Mouse (Mus musculus) neutrophil, adult 5-6 weeks (primary cell): ENCODE data around the gene Tceanc. TPM values are rescaled to one million over a fixed set of nuclear protein-coding genes. Genes with fewer than 3 reads are reported as not detected.

Source experiments
- ATAC-seq: fragments of 151-379, 151-347 bp; 2 replicates; pipeline ENCODE4 v1.8.0; 2017; ENCODE audit warnings: mild to moderate bottlenecking, moderate TSS enrichment; ENCODE audit not compliant: insufficient number of reproducible peaks, poor library complexity, low FRiP score, severe bottlenecking; ENCODE audit errors: extremely low read depth
- total RNA-seq: library from RNA; stranded (forward); fragments of 200-1000 nt; gene quantifications from 2 replicates; pipeline ENCODE4 v1.2.3, GENCODE M21; 2017

Gene Tceanc
- total RNA-seq, 1 experiment from 2014 or later, result 10.2 TPM

GRCm38 (mm10) chrX:166499496-166500190, 18.7 kb downstream of the Tceanc start:
- no peak for ATAC-seq

- no peak for ATAC-seq
These were observed 20.6 kb downstream of the Tceanc start for GRCm38 (mm10) chrX:166497771-166498170.

- ATAC-seq, result no peak
These were observed 23.3 kb downstream of the Tceanc start for GRCm38 (mm10) chrX:166495052-166495451.

- peak; percentile 99 for ATAC-seq
These were observed 38.9 kb downstream of the Tceanc start, which contains the start of gene Rab9 for GRCm38 (mm10) chrX:166479365-166479983. Rab9 (minus strand) TSS chrX:166479867.

- ATAC-seq, result 0 out of 2 replicates have a peak, but pooled peaks have one; percentile 23
These were observed 39.6 kb downstream of the Tceanc start for GRCm38 (mm10) chrX:166478631-166479364.

GRCm38 (mm10) chrX:166477393-166477792, 41.0 kb downstream of the Tceanc start:
- ATAC-seq, result no peak

GRCm38 (mm10) chrX:166472612-166473011, 45.8 kb downstream of the Tceanc start:
- no peak for ATAC-seq

- peak; percentile 91 for ATAC-seq
These were observed 50.0 kb downstream of the Tceanc start for GRCm38 (mm10) chrX:166468321-166468720.

- ATAC-seq, result no peak
These were observed 62.8 kb downstream of the Tceanc start for GRCm38 (mm10) chrX:166455525-166455924.

- ATAC-seq, result no peak
These were observed 64.0 kb downstream of the Tceanc start for GRCm38 (mm10) chrX:166454331-166454730.

GRCm38 (mm10) chrX:166453532-166453931, 64.8 kb downstream of the Tceanc start:
- ATAC-seq, result no peak

Other genes starting within 250 kb of the Tceanc start
- gene Trappc2, start 78.0 kb downstream of the Tceanc start, total RNA-seq, result 12.5 and 16.3 TPM in 2 replicates
- gene Ofd1, start 77.9 kb downstream of the Tceanc start, total RNA-seq, result 15.6 and 18.4 TPM in 2 replicates
- 38.1 and 38.6 TPM in 2 replicates for gene Rab9, start 38.7 kb downstream of the Tceanc start, total RNA-seq
- 0.49 and 0.70 TPM in 2 replicates for gene Egfl6, start 67.2 kb upstream of the Tceanc start, total RNA-seq